Mouse (Mus musculus) natural killer cell, adult 2 months (primary cell): ENCODE results near the gene Cnpy3.

Experiments
- DNase-seq, 2 experiments: peaks; one replicate each; pipeline ENCODE4 v3.0.0; 2022; ENCODE audit warnings: low spot score in 2 of 2

Gene Cnpy3

GRCm38 (mm10) chr17:46714756-46715481, 37.1 kb downstream of the Cnpy3 start:
- DNase-seq = peak in 1 of 2 experiments; percentile 9

- no peak for DNase-seq
Observed at GRCm38 (mm10) chr17:46713849-46714248, 38.2 kb downstream of the Cnpy3 start.

GRCm38 (mm10) chr17:46712442-46712841, 39.6 kb downstream of the Cnpy3 start:
- no peak for DNase-seq

- no peak for DNase-seq
Observed at GRCm38 (mm10) chr17:46711612-46712271, 40.3 kb downstream of the Cnpy3 start.

- DNase-seq = peak; percentile 91 to 92
Observed at GRCm38 (mm10) chr17:46710959-46711597, 40.9 kb downstream of the Cnpy3 start, which contains the start of gene Pex6. TSS of gene Pex6 (plus strand) at chr17:46711463.

- no peak for DNase-seq
Observed at GRCm38 (mm10) chr17:46706375-46707089, 45.5 kb downstream of the Cnpy3 start.

- peak; percentile 95 for DNase-seq
Observed at GRCm38 (mm10) chr17:46704887-46705835, 46.9 kb downstream of the Cnpy3 start, which contains the start of gene Ppp2r5d. TSS of gene Ppp2r5d (minus strand) at chr17:46705111.

GRCm38 (mm10) chr17:46703971-46704886, 47.8 kb downstream of the Cnpy3 start:
- DNase-seq = no peak

GRCm38 (mm10) chr17:46702506-46702905, 49.5 kb downstream of the Cnpy3 start:
- DNase-seq = no peak

GRCm38 (mm10) chr17:46702100-46702499, 49.9 kb downstream of the Cnpy3 start:
- no peak for DNase-seq

GRCm38 (mm10) chr17:46701489-46701888, 50.5 kb downstream of the Cnpy3 start:
- DNase-seq = no peak

- no peak for DNase-seq
Observed at GRCm38 (mm10) chr17:46699912-46700311, 52.1 kb downstream of the Cnpy3 start.

GRCm38 (mm10) chr17:46699245-46699644, 52.8 kb downstream of the Cnpy3 start:
- no peak for DNase-seq

- DNase-seq = no peak
Observed at GRCm38 (mm10) chr17:46698515-46698914, 53.5 kb downstream of the Cnpy3 start.

GRCm38 (mm10) chr17:46694517-46695063, 57.4 kb downstream of the Cnpy3 start:
- DNase-seq = no peak

- no peak for DNase-seq
Observed at GRCm38 (mm10) chr17:46691390-46691789, 60.6 kb downstream of the Cnpy3 start.

- no peak for DNase-seq
Observed at GRCm38 (mm10) chr17:46690665-46691064, 61.3 kb downstream of the Cnpy3 start.

GRCm38 (mm10) chr17:46685913-46686312, 66.1 kb downstream of the Cnpy3 start:
- no peak for DNase-seq
